Mouse (Mus musculus) urinary bladder, adult 2 months (tissue): Measurements from ENCODE around the gene Spdya. TPM values are rescaled to one million over a fixed set of nuclear protein-coding genes. Genes with fewer than 3 reads are reported as not detected.
"Not testable (repeated sequence)": the region's sequence is repeated elsewhere in the genome, so short reads cannot be mapped to it uniquely, and the experiment has no call there.

ENCODE experiments used
- DNase-seq: peaks from one replicate; pipeline ENCODE4 v3.0.0; 2022; ENCODE audit warnings: low spot score
- polyA plus RNA-seq: library from polyadenylated mRNA; depleted of rRNA; stranded (reverse); fragments of >200 nt; gene quantifications from 2 replicates; pipeline ENCODE4 v1.2.3, GENCODE M21; 2012; rRNA removed

The Spdya gene
- polyA plus RNA-seq, 1 experiment, result 0.76 TPM

DNA sequence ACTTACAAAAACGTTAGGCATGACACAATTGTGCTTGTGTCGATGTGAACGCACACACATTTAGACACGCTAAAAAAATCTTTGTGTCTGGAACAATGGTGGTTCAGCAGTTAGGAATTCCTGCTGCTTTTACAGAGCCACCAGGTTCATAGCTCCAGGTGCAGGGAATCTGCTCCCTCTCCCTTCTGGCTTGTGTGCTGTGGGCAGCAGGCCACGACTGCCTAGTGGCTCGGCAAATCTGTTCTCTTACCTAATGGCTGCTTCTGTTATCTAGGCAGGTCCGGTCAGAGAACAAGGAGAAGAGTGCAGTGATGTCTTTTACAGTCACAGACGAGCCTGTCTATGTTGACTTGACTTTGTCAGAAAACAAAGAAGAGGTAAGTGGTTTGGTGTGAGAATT is 81.5 kb downstream of the Spdya start:
- DNase-seq, result no peak

DNA sequence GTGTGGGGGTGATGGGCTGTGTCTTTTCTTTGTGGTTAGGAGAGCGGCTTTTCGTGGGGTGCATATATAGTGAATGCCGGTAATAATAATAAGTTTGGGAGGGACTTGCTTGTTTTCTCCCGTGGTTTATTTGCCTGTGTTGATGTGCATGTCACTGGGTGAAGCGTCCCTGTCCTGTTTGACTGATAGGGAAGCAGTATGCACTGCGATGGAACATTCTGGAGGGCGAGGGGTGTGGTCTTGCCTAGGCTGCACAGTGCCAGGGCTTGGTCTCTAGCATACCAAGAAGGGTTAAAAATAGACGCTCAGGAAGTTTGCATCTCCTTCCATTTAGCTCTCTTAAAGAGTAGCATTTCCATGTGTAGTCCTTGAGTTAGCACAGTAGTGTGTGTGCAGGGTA is 84.9 kb downstream of the Spdya start:
- no peak for DNase-seq

DNA sequence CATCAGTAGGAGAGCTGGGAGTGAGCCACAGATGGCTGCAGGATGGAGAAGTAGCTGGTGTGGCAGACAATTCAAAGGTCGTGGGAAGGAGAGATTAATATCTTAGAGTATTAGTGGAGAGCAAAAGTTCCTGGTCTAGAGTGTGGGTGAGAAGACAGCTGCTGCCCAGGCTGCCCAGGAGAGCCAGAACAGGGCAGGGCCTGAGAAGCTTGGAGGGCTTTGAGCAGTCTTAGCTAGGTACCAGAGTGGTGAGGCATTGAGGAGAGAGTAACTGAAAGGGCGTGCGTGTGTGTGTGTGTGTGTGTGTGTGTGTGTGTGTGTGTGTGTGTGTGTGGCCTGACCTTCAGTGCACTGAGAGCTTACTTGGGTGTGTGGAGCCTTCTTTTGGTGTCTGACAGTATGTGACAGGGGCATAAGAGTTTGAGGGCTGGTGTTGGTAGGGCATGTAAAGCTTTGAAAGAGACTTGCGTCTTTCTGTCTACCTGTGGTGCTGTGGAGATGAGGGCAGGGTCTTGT is 85.9 kb downstream of the Spdya start:
- no peak for DNase-seq

DNA sequence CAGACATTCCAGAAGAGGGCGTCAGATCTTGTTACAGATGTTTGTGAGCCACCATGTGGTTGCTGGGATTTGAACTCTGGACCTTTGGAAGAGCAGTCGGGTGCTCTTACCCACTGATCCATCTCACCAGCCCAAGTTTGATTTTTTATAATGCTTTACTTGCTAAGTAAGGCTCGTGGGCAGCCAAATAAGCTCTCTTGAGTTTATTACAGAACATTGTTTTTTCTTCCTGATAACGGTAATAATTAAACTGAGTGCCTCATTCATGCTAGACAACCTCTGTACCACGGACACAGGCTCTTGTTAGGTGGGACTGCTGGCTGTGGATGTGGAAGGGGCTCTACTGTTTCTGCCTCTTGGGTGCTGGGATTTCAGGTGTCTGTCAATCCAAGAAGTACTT is 87.2 kb downstream of the Spdya start:
- DNase-seq, result not testable (repeated sequence)

Other genes with a start within 250 kb of the Spdya start
- gene Emilin2, start 240.1 kb upstream of the Spdya start, polyA plus RNA-seq, result 7.0 and 13.9 TPM in 2 replicates
- 0.47 and 1.2 TPM in 2 replicates for gene Gm4707, start 92.1 kb upstream of the Spdya start, polyA plus RNA-seq
- gene Smchd1, start 76.7 kb upstream of the Spdya start, polyA plus RNA-seq, result 25.9 and 26.4 TPM in 2 replicates
- 0.96 and 1.1 TPM in 2 replicates for gene Ndc80, start 25.2 kb upstream of the Spdya start, polyA plus RNA-seq
- 23.5 and 29.3 TPM in 2 replicates for gene Wdr43, start 63.8 kb downstream of the Spdya start, polyA plus RNA-seq
- 0.33 and 0.34 TPM in 2 replicates for gene Togaram2, start 121.2 kb downstream of the Spdya start, polyA plus RNA-seq
- gene Pcare, start 200.8 kb downstream of the Spdya start, polyA plus RNA-seq, result not detected in 2 replicates
- gene Clip4, start 216.4 kb downstream of the Spdya start, polyA plus RNA-seq, result 17.5 and 18.9 TPM in 2 replicates